Mouse (Mus musculus) cortical plate, adult 2 months (tissue): Measurements from ENCODE around the gene Olfr766-ps1.

ENCODE experiments used
- CTCF ChIP-seq: fragments of 200-500 bp; IDR thresholded peaks from 2 replicates; pipeline ENCODE4 v1.5.1; 2011; ENCODE audit warnings: mild to moderate bottlenecking, control low read depth, low read length; ENCODE audit not compliant: insufficient read depth; ENCODE audit errors: extremely low read depth
- POLR2A ChIP-seq: fragments of 200-500 bp; IDR thresholded peaks from 2 replicates; pipeline ENCODE4 v1.6.1; 2011; ENCODE audit warnings: mild to moderate bottlenecking, low read length, control low read depth; ENCODE audit not compliant: insufficient read depth; ENCODE audit errors: extremely low read depth

DNA sequence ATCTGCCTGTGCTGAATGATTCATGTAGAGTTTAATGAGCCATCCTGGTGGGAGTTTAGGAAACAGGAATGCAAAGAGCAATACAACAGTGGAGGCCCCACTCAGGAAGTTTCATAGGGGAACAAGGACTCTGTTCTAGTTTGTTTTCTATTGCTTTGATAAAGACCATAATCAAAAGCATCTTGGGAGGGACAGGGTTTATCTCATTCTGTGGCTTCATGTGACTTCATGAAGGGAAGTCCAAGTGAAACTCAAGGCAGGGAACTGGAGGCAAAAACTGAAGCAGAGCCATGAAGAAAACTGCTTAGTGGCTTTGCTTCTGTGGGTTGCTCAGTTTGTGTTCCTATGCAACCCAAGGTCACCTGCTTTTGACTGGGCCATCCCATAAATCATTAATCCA is 54.3 kb downstream of the Olfr766-ps1 start:
- no peak for TF ChIP-seq CTCF
- no peak for TF ChIP-seq POLR2A
